Mouse (Mus musculus) ovary, postnatal 10 days (tissue): ENCODE data around the gene Dcaf12l1.
"Not testable (repeated sequence)": the region's sequence is repeated elsewhere in the genome, so short reads cannot be mapped to it uniquely, and the experiment has no call there.

Experiments used
- DNase-seq: peaks from one replicate; pipeline ENCODE4 v3.0.0; 2022; ENCODE audit warnings: low spot score

The Dcaf12l1 gene

DNA sequence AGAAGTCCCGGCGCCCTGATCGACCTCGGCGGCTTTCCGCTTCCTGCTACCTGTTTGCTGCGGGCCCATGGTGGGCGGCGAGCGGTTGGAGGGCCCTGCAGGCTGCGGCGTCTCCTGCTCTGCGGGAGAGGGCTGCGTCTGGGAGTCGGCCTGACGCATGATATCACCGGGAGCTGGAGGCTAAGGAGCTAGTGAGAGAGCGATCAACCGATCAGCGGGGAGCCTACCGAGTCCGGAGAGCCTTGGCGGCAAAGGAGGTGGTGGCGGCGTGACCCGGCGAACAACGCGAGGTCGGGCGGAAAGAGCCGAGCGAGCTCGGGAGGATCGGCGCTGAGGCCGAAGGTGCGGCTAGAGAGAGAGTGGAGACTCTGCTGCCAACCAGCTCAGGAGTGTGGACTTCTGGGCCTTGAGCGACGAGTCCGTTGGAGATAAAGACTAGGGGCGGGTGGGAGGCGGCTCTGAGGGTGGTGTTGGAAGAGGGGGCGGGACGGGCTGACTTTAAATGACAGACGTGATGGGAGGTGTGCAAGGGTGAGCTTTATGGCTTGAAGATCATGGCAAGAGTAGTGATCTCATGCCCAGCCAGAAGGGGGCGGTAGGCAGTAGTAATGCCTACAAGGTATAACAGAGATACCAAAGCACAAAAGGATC lies at the start of gene Dcaf12l1:
TSS of gene Dcaf12l1 (minus strand) at position 437 of the 651 bp plus-strand sequence.
- peak; percentile 40 for DNase-seq

DNA sequence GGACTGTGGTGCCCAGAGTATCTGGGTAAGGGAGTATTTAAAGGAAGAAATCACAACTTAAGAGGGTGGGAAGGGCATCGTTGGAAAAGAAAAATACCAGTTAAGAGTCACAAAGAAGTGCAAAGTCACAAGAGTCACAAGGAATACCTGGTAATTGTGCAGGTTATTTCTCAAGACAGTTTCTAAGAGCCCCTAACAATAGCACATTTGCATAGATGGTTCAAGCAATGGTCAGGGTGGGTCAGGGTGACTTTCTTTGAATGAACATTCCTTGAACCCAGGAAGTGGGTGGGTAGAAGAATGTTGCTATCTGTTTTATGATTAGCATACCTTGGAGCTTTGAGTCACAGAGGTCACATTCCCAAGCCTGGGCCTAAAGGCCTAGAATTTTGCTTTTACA lies 19.4 kb upstream of the Dcaf12l1 start:
- DNase-seq: not testable (repeated sequence)

DNA sequence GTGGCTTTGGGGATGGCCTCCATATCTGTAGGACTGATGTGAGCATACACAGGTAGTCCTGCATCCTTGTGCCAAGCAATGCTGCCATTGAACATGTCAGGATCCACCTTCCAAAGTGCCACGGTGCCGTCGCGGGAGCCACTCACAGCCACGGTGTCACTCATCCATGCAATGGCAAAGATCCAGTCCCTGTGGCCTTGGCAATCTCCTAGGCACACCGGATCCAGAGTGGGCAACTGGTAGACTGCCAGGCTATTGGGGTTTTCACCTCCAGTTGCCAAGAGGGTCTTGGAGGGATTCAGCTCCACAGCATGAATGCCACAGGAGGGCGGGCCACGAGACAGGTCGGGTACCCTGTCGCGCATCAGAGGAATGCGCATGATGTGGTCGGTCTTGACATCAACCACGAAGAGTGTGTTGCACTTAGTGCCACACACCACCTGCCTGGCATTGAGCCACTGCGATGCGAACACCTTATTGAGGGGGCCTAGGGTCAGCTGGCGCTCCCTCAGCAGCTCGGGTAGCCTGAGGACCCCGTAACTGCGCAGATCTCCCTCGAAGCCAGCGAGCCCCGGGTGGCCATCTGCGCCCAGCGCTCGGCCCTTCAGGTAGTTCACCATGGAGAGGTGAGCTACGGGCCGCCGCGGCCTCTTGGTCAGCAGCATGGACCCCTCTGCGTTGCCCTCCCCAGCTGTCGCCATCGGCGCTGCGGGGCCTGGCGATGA lies 799 bp downstream of the Dcaf12l1 start:
- no peak for DNase-seq
